Mouse (Mus musculus) liver, adult 2 months (tissue): Measurements from ENCODE around the gene Hic1. TPM values are rescaled to one million over a fixed set of nuclear protein-coding genes. Genes with fewer than 3 reads are reported as not detected.
A peak's percentile ranks its signal among the peaks of the same experiment; 100 is the strongest.

ENCODE experiments used
- DNase-seq: peaks from one replicate; pipeline ENCODE4 v3.0.0-alpha.2; 2011; ENCODE audit warnings: low read depth, low spot score; ENCODE audit errors: extremely low read depth
- H3K27ac ChIP-seq: fragments of 200-500 bp; replicated peaks from 2 replicates; pipeline ENCODE4 v1.5.1; 2012; ENCODE audit warnings: low read depth, mild to moderate bottlenecking, control low read depth, inconsistent platforms, low read length; ENCODE audit not compliant: insufficient read depth
- H3K27me3 ChIP-seq: fragments of 200-500 bp; 2 replicates; pipeline ENCODE4 v1.6.1; 2012; ENCODE audit warnings: mild to moderate bottlenecking, moderate library complexity, low read length, inconsistent platforms; ENCODE audit not compliant: control insufficient read depth, insufficient read depth
- H3K36me3 ChIP-seq: fragments of 200-500 bp; 2 replicates; pipeline ENCODE4 v1.6.1; 2012; ENCODE audit warnings: low read length, inconsistent platforms; ENCODE audit not compliant: control insufficient read depth, insufficient read depth
- H3K4me1 ChIP-seq: fragments of 200-500 bp; 2 replicates; pipeline ENCODE4 v1.6.1; 2011; ENCODE audit warnings: low read length; ENCODE audit not compliant: control insufficient read depth, insufficient read depth
- H3K4me3 ChIP-seq: fragments of 200-500 bp; 2 replicates; pipeline ENCODE4 v1.5.1; 2011; ENCODE audit warnings: low read depth, mild to moderate bottlenecking, control low read depth, low read length, moderate library complexity; ENCODE audit not compliant: insufficient read depth
- H3K79me2 ChIP-seq: fragments of 200-500 bp; 2 replicates; pipeline ENCODE4 v1.6.1; 2012; ENCODE audit warnings: inconsistent platforms, mild to moderate bottlenecking, low read length, moderate library complexity; ENCODE audit not compliant: control insufficient read depth, insufficient read depth
- H3K9ac ChIP-seq: fragments of 200-500 bp; 2 replicates; pipeline ENCODE4 v1.6.1; 2012; ENCODE audit warnings: low read depth, mild to moderate bottlenecking, control low read depth, inconsistent platforms, low read length
- CTCF ChIP-seq: fragments of 200-500 bp; IDR thresholded peaks from 2 replicates; pipeline ENCODE4 v1.5.1; 2011; ENCODE audit warnings: low read depth, low read length, control low read depth
- POLR2A ChIP-seq: fragments of 200-500 bp; IDR thresholded peaks from 2 replicates; pipeline ENCODE4 v1.6.1; 2011; ENCODE audit warnings: low read length, control low read depth; ENCODE audit not compliant: insufficient read depth; ENCODE audit errors: extremely low read depth
- WGBS: fragments of 180-500 bp; shearing (Covaris S2); methylation state at CpG from one replicate; pipeline ENCODE4 v1.1.7; 2018; 5-methylcytosine and 5-hydroxymethylcytosine counted together
- polyA plus RNA-seq: library from polyadenylated mRNA; depleted of rRNA; stranded (reverse); fragments of >200 nt; gene quantifications from 2 replicates; pipeline ENCODE4 v1.2.3, GENCODE M21; 2012
- total RNA-seq: library from RNA; depleted of rRNA; stranded (reverse); fragments of >200 nt; gene quantifications from 2 replicates; pipeline ENCODE4 v1.2.3, GENCODE M21; 2014

Gene Hic1
- total and polyA plus RNA-seq, 2 experiments = 1.1 to 3.8 TPM

- no peak overlapping the region for H3K4me3 ChIP-seq
- 0 out of 2 replicates have a peak, but pooled peaks cover 4% of the 10 kb centered on the region for H3K36me3 ChIP-seq
- H3K79me2 ChIP-seq = no peaks in the 10 kb centered on the region
- WGBS = 80% methylated on average over 5 of the region's 5 CpGs
- H3K27me3 ChIP-seq = no peaks in the 10 kb centered on the region
- H3K27ac ChIP-seq = no peak overlapping the region
- H3K9ac ChIP-seq = no peak overlapping the region
- DNase-seq = no peak
- no peaks in the 10 kb centered on the region for H3K4me1 ChIP-seq
- TF ChIP-seq POLR2A = no peak
These were observed 12.9 kb downstream of the Hic1 start for GRCm38 (mm10) chr11:75156416-75156815.

GRCm38 (mm10) chr11:75155985-75156384 lies 13.3 kb downstream of the Hic1 start:
- H3K4me1 ChIP-seq = no peaks in the 10 kb centered on the region
- no peak for TF ChIP-seq CTCF
- no peak for TF ChIP-seq POLR2A
- 0 out of 2 replicates have a peak, but pooled peaks cover 4% of the 10 kb centered on the region for H3K36me3 ChIP-seq
- no peak for DNase-seq
- no peaks in the 10 kb centered on the region for H3K79me2 ChIP-seq
- H3K27me3 ChIP-seq = no peaks in the 10 kb centered on the region
- WGBS = 85% methylated on average over 6 of the region's 6 CpGs
- no peak overlapping the region for H3K27ac ChIP-seq
- H3K9ac ChIP-seq = no peak overlapping the region
- H3K4me3 ChIP-seq = no peak overlapping the region

- no peaks in the 10 kb centered on the region for H3K4me1 ChIP-seq
- H3K9ac ChIP-seq = no peak overlapping the region
- TF ChIP-seq POLR2A = no peak
- TF ChIP-seq CTCF = 0 out of 2 replicates have a peak, but pooled peaks have one; percentile 6
- no peaks in the 10 kb centered on the region for H3K27me3 ChIP-seq
- H3K4me3 ChIP-seq = no peak overlapping the region
- 80% methylated on average over 6 of the region's 6 CpGs for WGBS
- no peak overlapping the region for H3K27ac ChIP-seq
- peaks cover 5% of the 10 kb centered on the region; the same call in 1 of the 2 replicates for H3K36me3 ChIP-seq
- DNase-seq = no peak
- no peaks in the 10 kb centered on the region for H3K79me2 ChIP-seq
These were observed 15.2 kb downstream of the Hic1 start for GRCm38 (mm10) chr11:75154053-75154585.

- TF ChIP-seq POLR2A (no peak), CTCF (no peak)
- Histone ChIP-seq H3K4me3 (peak overlapping the region; percentile 4; the same call in 1 of the 2 replicates), H3K9ac (peak overlapping the region; percentile 33; the same call in 1 of the 2 replicates), H3K27me3 (no peaks in the 10 kb centered on the region), H3K27ac (peak overlapping the region; percentile 37), H3K36me3 (peaks cover 5% of the 10 kb centered on the region; the same call in 1 of the 2 replicates), H3K79me2 (no peaks in the 10 kb centered on the region), H3K4me1 (0 out of 2 replicates have a peak, but pooled peaks cover 2% of the 10 kb centered on the region)
- WGBS = 74% methylated on average over 18 of the region's 18 CpGs
- DNase-seq = no peak
These were observed 16.4 kb downstream of the Hic1 start for GRCm38 (mm10) chr11:75152603-75153557.

- no peak overlapping the region for H3K9ac ChIP-seq
- no peak overlapping the region for H3K4me3 ChIP-seq
- H3K27ac ChIP-seq = no peak overlapping the region
- H3K36me3 ChIP-seq = peaks cover 5% of the 10 kb centered on the region; the same call in 1 of the 2 replicates
- no peak for DNase-seq
- H3K4me1 ChIP-seq = peaks cover 7% of the 10 kb centered on the region; the same call in 1 of the 2 replicates
- WGBS = 78% methylated on average over 1 of the region's 1 CpGs
- no peaks in the 10 kb centered on the region for H3K27me3 ChIP-seq
- TF ChIP-seq CTCF (no peak), POLR2A (no peak)
- H3K79me2 ChIP-seq = no peaks in the 10 kb centered on the region
These were observed 19.0 kb downstream of the Hic1 start for GRCm38 (mm10) chr11:75150346-75150745.
